Mouse (Mus musculus) myocyte (in vitro differentiated cells): Measurements from ENCODE around the gene Prkch.

Experiments used
- E2F4 ChIP-seq: IDR thresholded peaks from one replicate; pipeline ENCODE4 v1.6.1; 2011; ENCODE audit warnings: mild to moderate bottlenecking, control low read depth, moderate library complexity; ENCODE audit not compliant: insufficient read depth
- POLR2A ChIP-seq: IDR thresholded peaks from one replicate; pipeline ENCODE4 v1.6.1; 2011; ENCODE audit warnings: low read depth, mild to moderate bottlenecking, control low read depth, moderate library complexity; ENCODE audit not compliant: insufficient read length

- TF ChIP-seq POLR2A = no peak
- no peak for TF ChIP-seq E2F4
Measured at GRCm38 (mm10) chr12:73704382-73704781, 119.8 kb downstream of the Prkch start.
